Mouse (Mus musculus) left cerebral cortex, postnatal 10 days (tissue): ENCODE measurements around the gene Dynlrb1. TPM values are rescaled to one million over a fixed set of nuclear protein-coding genes. Genes with fewer than 3 reads are reported as not detected.

Source experiments
- DNase-seq, 2 experiments: peaks; one replicate each; pipeline ENCODE4 v3.0.0; 2021 to 2022; ENCODE audit warnings: low spot score in 2 of 2, mixed read lengths in 1 of 2; ENCODE audit errors: extremely low spot score in 1 of 2
- intact Hi-C: fragments of 180-260 bp; cut with DNase I; formaldehyde crosslinking; loops from one replicate; pipeline ENCODE4 v1.15.1; 2025
- total RNA-seq, 2 experiments: library from RNA; stranded (reverse); gene quantifications; 2 replicates each; pipeline ENCODE4 v1.2.3; 2021

Gene Dynlrb1
- total RNA-seq: 100 to 1,000 TPM; 372 to 373 TPM

GRCm38 (mm10) chr2:155236362-155236992, at the start of gene Dynlrb1:
TSS of gene Dynlrb1 (plus strand) at chr2:155236533.
- peak; percentile 98 to 99 for DNase-seq

GRCm38 (mm10) chr2:155207419-155207818, 28.9 kb upstream of the Dynlrb1 start:
- intact Hi-C loops: no loop called here
- DNase-seq: no peak

More at GRCm38 (mm10) chr2:155236362-155236992, at the start of gene Dynlrb1:
- intact Hi-C loops: no loop called here

GRCm38 (mm10) chr2:155223145-155223544, 13.2 kb upstream of the Dynlrb1 start:
- no peak for DNase-seq
- intact Hi-C loops: no loop called here

- no peak for DNase-seq
- intact Hi-C loops: no loop called here
Observed at GRCm38 (mm10) chr2:155224721-155225120, 11.6 kb upstream of the Dynlrb1 start.

GRCm38 (mm10) chr2:155235746-155236361, 479 bp upstream of the Dynlrb1 start:
- DNase-seq: no peak
- intact Hi-C loops: no loop called here

- no peak for DNase-seq
- intact Hi-C loops: no loop called here
Observed at GRCm38 (mm10) chr2:155237276-155237675, 943 bp downstream of the Dynlrb1 start.

- intact Hi-C loops: no loop called here
- no peak for DNase-seq
Observed at GRCm38 (mm10) chr2:155240915-155241314, 4.6 kb downstream of the Dynlrb1 start.

GRCm38 (mm10) chr2:155242296-155242855, 6.0 kb downstream of the Dynlrb1 start:
- DNase-seq: no peak
- intact Hi-C loops: no loop called here

- intact Hi-C loops: no loop called here
- no peak for DNase-seq
Observed at GRCm38 (mm10) chr2:155246231-155246630, 9.9 kb downstream of the Dynlrb1 start.

GRCm38 (mm10) chr2:155248206-155248605, 11.9 kb downstream of the Dynlrb1 start:
- intact Hi-C loops: no loop called here
- DNase-seq: no peak

GRCm38 (mm10) chr2:155248718-155249117, 12.4 kb downstream of the Dynlrb1 start:
- intact Hi-C loops: no loop called here
- DNase-seq: no peak

GRCm38 (mm10) chr2:155249588-155249987, 13.3 kb downstream of the Dynlrb1 start:
- intact Hi-C loops: no loop called here
- DNase-seq: no peak

- intact Hi-C loops: no loop called here
- no peak for DNase-seq
Observed at GRCm38 (mm10) chr2:155265526-155265925, 29.2 kb downstream of the Dynlrb1 start.

GRCm38 (mm10) chr2:155266896-155267295, 30.6 kb downstream of the Dynlrb1 start:
- intact Hi-C loops: no loop called here
- no peak for DNase-seq

GRCm38 (mm10) chr2:155271957-155272356, 35.6 kb downstream of the Dynlrb1 start:
- intact Hi-C loops: no loop called here

GRCm38 (mm10) chr2:155272396-155273170, 36.2 kb downstream of the Dynlrb1 start:
- DNase-seq: no peak
- intact Hi-C loops: no loop called here

More at GRCm38 (mm10) chr2:155271957-155272356, 35.6 kb downstream of the Dynlrb1 start:
- no peak for DNase-seq

- no peak for DNase-seq
- intact Hi-C loops: no loop called here
Observed at GRCm38 (mm10) chr2:155273603-155274002, 37.3 kb downstream of the Dynlrb1 start.

GRCm38 (mm10) chr2:155276195-155276594, 39.9 kb downstream of the Dynlrb1 start, which contains the start of gene Map1lc3a:
TSS of gene Map1lc3a (plus strand) at chr2:155276297.
- DNase-seq: peak; percentile 98 to 99
- intact Hi-C loops: loop anchor here (5.0 kb wide), 1 partner anchor 106 kb away; the partner anchor contains the start of gene Trp53inp2

- peak in 1 of 2 experiments; percentile 79 for DNase-seq
- intact Hi-C loops: loop anchor here (5.0 kb wide), 1 partner anchor 106 kb away; the partner anchor contains the start of gene Trp53inp2
Observed at GRCm38 (mm10) chr2:155276621-155277175, 40.4 kb downstream of the Dynlrb1 start.
